ENCODE assay signal across 8 mouse cellular contexts in genomic region chr3:88949786-88950575, GRCm38 (mm10). TPM values are rescaled to one million over a fixed set of nuclear protein-coding genes. Genes with fewer than 3 reads are reported as not detected.
DNase-seq lines count a peak whose midpoint lies in the region; ATAC-seq lines count a peak whose summit lies in the region.

No protein-coding gene starts in this region.

- intact Hi-C loops in left cerebral cortex, postnatal 10 days (cut with DNase I): no loop called here

- ATAC-seq in megakaryocyte progenitor cell, adult 5-6 weeks (replicated peaks; ENCODE audit: poor library complexity): peak; percentile 79

- peak; percentile 94 to 97 for DNase-seq in adrenal gland, adult (ENCODE audit: inconsistent age in 2 of 2, low spot score in 1 of 2)
- DNase-seq in embryo, embryonic 10 days (ENCODE audit: low spot score): peak; percentile 94
- peak; percentile 92 for DNase-seq in gastrocnemius, postnatal 10 days
- peak; percentile 91 for DNase-seq in induced T-regulatory cell, adult 2 months (ENCODE audit: low read depth)
- DNase-seq in left cerebral cortex, postnatal 10 days (ENCODE audit: extremely low spot score in 1 of 2, low spot score in 2 of 2): peak; percentile 80 to 96
- peak; percentile 94 to 95 for DNase-seq in right cerebral cortex, postnatal 10 days (ENCODE audit: low spot score in 2 of 2)
- DNase-seq in urinary bladder, postnatal 14 days (ENCODE audit: low spot score): peak; percentile 95

RNA-seq across cellular contexts. Expression of gene Ash1l, which starts 0.4 kb away (rescaled TPM):
- 10 to 100 TPM; 28.8 to 35.3 TPM for total RNA-seq in gastrocnemius, postnatal 10 days (2021)
- total RNA-seq in left cerebral cortex, postnatal 10 days (2021): 10 to 100 TPM; 59.9 to 62.0 TPM
- total RNA-seq in megakaryocyte progenitor cell, adult 5-6 weeks (2015): 29.1 and 39.3 TPM in 2 replicates
- 16.8 and 20.8 TPM in 2 replicates for total RNA-seq in megakaryocyte progenitor cell, adult 5-6 weeks (2017)

RNA-seq across cellular contexts. Expression of gene Dap3, which starts 1.0 kb away (rescaled TPM):
- 10 to 100 TPM; 62.8 to 67.6 TPM for total RNA-seq in gastrocnemius, postnatal 10 days (2021)
- total RNA-seq in left cerebral cortex, postnatal 10 days (2021): 100 to 1,000 TPM; 116 to 120 TPM
- 109 and 126 TPM in 2 replicates for total RNA-seq in megakaryocyte progenitor cell, adult 5-6 weeks (2015)
- 62.3 and 87.2 TPM in 2 replicates for total RNA-seq in megakaryocyte progenitor cell, adult 5-6 weeks (2017)

RNA-seq across cellular contexts. Expression of gene Msto1, which starts 36.2 kb away (rescaled TPM):
- total RNA-seq in gastrocnemius, postnatal 10 days (2021): 10 to 100 TPM; 13.8 to 18.7 TPM
- 10 to 100 TPM; 28.9 to 31.9 TPM for total RNA-seq in left cerebral cortex, postnatal 10 days (2021)
- total RNA-seq in megakaryocyte progenitor cell, adult 5-6 weeks (2015): 14.1 and 14.5 TPM in 2 replicates
- 27.6 and 31.0 TPM in 2 replicates for total RNA-seq in megakaryocyte progenitor cell, adult 5-6 weeks (2017)

Comparison
In these comparisons a context has a peak if more than half of its experiments do, and no peak if none do; other contexts are left out.
1. Peak in every context shown above with its lines: DNase-seq and ATAC-seq.